Mouse (Mus musculus) retina, adult 2 months (tissue): Measurements from ENCODE around the gene Sfi1.
"Not testable (repeated sequence)": the region's sequence is repeated elsewhere in the genome, so short reads cannot be mapped to it uniquely, and the experiment has no call there.

Source experiments
- DNase-seq: peaks from one replicate; pipeline ENCODE4 v3.0.0-alpha.2; 2012; ENCODE audit warnings: low read depth, low spot score

Sfi1 gene

GRCm38 (mm10) chr11:3173425-3174318, 19.6 kb downstream of the Sfi1 start:
- not testable (repeated sequence) for DNase-seq

- not testable (repeated sequence) for DNase-seq
Measured at GRCm38 (mm10) chr11:3172526-3172925, 20.7 kb downstream of the Sfi1 start.

- not testable (repeated sequence) for DNase-seq
Measured at GRCm38 (mm10) chr11:3171931-3172330, 21.3 kb downstream of the Sfi1 start.

- not testable (repeated sequence) for DNase-seq
Measured at GRCm38 (mm10) chr11:3169042-3169441, 24.2 kb downstream of the Sfi1 start.

GRCm38 (mm10) chr11:3167571-3168001, 25.7 kb downstream of the Sfi1 start:
- DNase-seq, result not testable (repeated sequence)

- not testable (repeated sequence) for DNase-seq
Measured at GRCm38 (mm10) chr11:3167129-3167528, 26.1 kb downstream of the Sfi1 start.

GRCm38 (mm10) chr11:3166321-3166720, 26.9 kb downstream of the Sfi1 start:
- not testable (repeated sequence) for DNase-seq

- DNase-seq, result not testable (repeated sequence)
Measured at GRCm38 (mm10) chr11:3165210-3165782, 28.0 kb downstream of the Sfi1 start.

- DNase-seq, result not testable (repeated sequence)
Measured at GRCm38 (mm10) chr11:3163661-3164060, 29.6 kb downstream of the Sfi1 start.

- DNase-seq, result not testable (repeated sequence)
Measured at GRCm38 (mm10) chr11:3163122-3163521, 30.1 kb downstream of the Sfi1 start.

GRCm38 (mm10) chr11:3162236-3162897, 30.9 kb downstream of the Sfi1 start:
- DNase-seq, result not testable (repeated sequence)

GRCm38 (mm10) chr11:3161370-3161769, 31.9 kb downstream of the Sfi1 start:
- not testable (repeated sequence) for DNase-seq

- not testable (repeated sequence) for DNase-seq
Measured at GRCm38 (mm10) chr11:3158800-3159199, 34.5 kb downstream of the Sfi1 start.

- DNase-seq, result not testable (repeated sequence)
Measured at GRCm38 (mm10) chr11:3157996-3158395, 35.3 kb downstream of the Sfi1 start.

GRCm38 (mm10) chr11:3156991-3157390, 36.3 kb downstream of the Sfi1 start:
- DNase-seq, result not testable (repeated sequence)

GRCm38 (mm10) chr11:3153666-3154397, 39.4 kb downstream of the Sfi1 start:
- DNase-seq, result not testable (repeated sequence)

- DNase-seq, result not testable (repeated sequence)
Measured at GRCm38 (mm10) chr11:3151358-3151757, 41.9 kb downstream of the Sfi1 start.

GRCm38 (mm10) chr11:3150677-3151003, 42.6 kb downstream of the Sfi1 start:
- not testable (repeated sequence) for DNase-seq

- not testable (repeated sequence) for DNase-seq
Measured at GRCm38 (mm10) chr11:3150003-3150676, 43.1 kb downstream of the Sfi1 start.

GRCm38 (mm10) chr11:3149471-3149870, 43.8 kb downstream of the Sfi1 start:
- not testable (repeated sequence) for DNase-seq

GRCm38 (mm10) chr11:3146806-3147205, 46.5 kb downstream of the Sfi1 start:
- not testable (repeated sequence) for DNase-seq
